Mouse (Mus musculus) embryonic facial prominence, embryonic 15.5 days (tissue): ENCODE results near the gene Rnf181. TPM values are rescaled to one million over a fixed set of nuclear protein-coding genes. Genes with fewer than 3 reads are reported as not detected.

Experiments used
- ATAC-seq: fragments of 200-750 bp; cut with Nextera tagmentation; 2 replicates; pipeline ENCODE4 v1.8.0; 2017; ENCODE audit warnings: low read depth, moderate TSS enrichment; ENCODE audit not compliant: insufficient number of reproducible peaks, low FRiP score, low TSS enrichment
- H3K27ac ChIP-seq: fragments of 300-500 bp; sonication (generic); replicated peaks from 2 replicates; pipeline ENCODE4 v1.5.1; 2015; ENCODE audit warnings: mild to moderate bottlenecking, inconsistent platforms
- H3K27me3 ChIP-seq: fragments of 300-500 bp; sonication (generic); 2 replicates; pipeline ENCODE4 v1.6.1; 2015; ENCODE audit warnings: inconsistent platforms
- H3K36me3 ChIP-seq: fragments of 300-500 bp; sonication (generic); 2 replicates; pipeline ENCODE4 v1.6.1; 2015; ENCODE audit warnings: mild to moderate bottlenecking, inconsistent platforms
- H3K4me1 ChIP-seq: fragments of 300-500 bp; sonication (generic); 2 replicates; pipeline ENCODE4 v1.6.1; 2015; ENCODE audit warnings: inconsistent platforms
- H3K4me2 ChIP-seq: fragments of 300-500 bp; sonication (generic); replicated peaks from 2 replicates; pipeline ENCODE4 v1.6.1; 2015; ENCODE audit warnings: mild to moderate bottlenecking, inconsistent platforms
- H3K4me3 ChIP-seq: fragments of 300-500 bp; sonication (generic); replicated peaks from 2 replicates; pipeline ENCODE4 v1.5.1; 2015; ENCODE audit warnings: mild to moderate bottlenecking, inconsistent platforms
- H3K9ac ChIP-seq: fragments of 300-500 bp; sonication (generic); 2 replicates; pipeline ENCODE4 v1.6.1; 2015; ENCODE audit warnings: inconsistent platforms
- H3K9me3 ChIP-seq: fragments of 300-500 bp; sonication (generic); replicated peaks from 2 replicates; pipeline ENCODE4 v1.6.1; 2016; ENCODE audit warnings: inconsistent platforms
- WGBS: fragments of 180-500 bp; shearing (Covaris S2); methylation state at CpG from one replicate; pipeline ENCODE4 v1.1.7; 2015; 5-methylcytosine and 5-hydroxymethylcytosine counted together
- polyA plus RNA-seq: library from polyadenylated mRNA; unstranded; fragments of >200 nt; fragmentation: Nextera tagmentation; extraction: Ambion mirVana; gene quantifications from 2 replicates; pipeline ENCODE4 v1.2.1, GENCODE M21; 2015

Rnf181 gene
- polyA plus RNA-seq, 1 experiment from 2014 or later = 120 TPM

- WGBS = 78% methylated on average over 10 of the region's 10 CpGs
Measured at GRCm38 (mm10) chr6:72396837-72397251, 30.1 kb upstream of the Rnf181 start.

GRCm38 (mm10) chr6:72392341-72392740 is 25.6 kb upstream of the Rnf181 start:
- no peak for ATAC-seq
- Histone ChIP-seq H3K4me2 (no peak overlapping the region), H3K9me3 (no peaks in the 10 kb centered on the region), H3K27ac (no peak overlapping the region), H3K36me3 (0 out of 2 replicates have a peak, but pooled peaks cover 6% of the 10 kb centered on the region), H3K4me3 (no peak overlapping the region), H3K27me3 (no peaks in the 10 kb centered on the region), H3K4me1 (peaks cover 38% of the 10 kb centered on the region), H3K9ac (no peak overlapping the region)
- WGBS = 89% methylated on average over 5 of the region's 5 CpGs

More at GRCm38 (mm10) chr6:72396837-72397251, 30.1 kb upstream of the Rnf181 start:
- Histone ChIP-seq H3K4me2 (no peak overlapping the region), H3K4me3 (no peak overlapping the region), H3K27me3 (no peaks in the 10 kb centered on the region), H3K36me3 (no peaks in the 10 kb centered on the region), H3K27ac (no peak overlapping the region), H3K9me3 (no peaks in the 10 kb centered on the region), H3K4me1 (no peaks in the 10 kb centered on the region), H3K9ac (no peak overlapping the region)
- ATAC-seq = no peak

GRCm38 (mm10) chr6:72390795-72391521 is 24.2 kb upstream of the Rnf181 start:
- Histone ChIP-seq H3K27me3 (no peaks in the 10 kb centered on the region), H3K9ac (peak overlapping the region; percentile 65; the same call in 1 of the 2 replicates), H3K9me3 (no peaks in the 10 kb centered on the region), H3K36me3 (peaks cover 12% of the 10 kb centered on the region), H3K4me1 (peaks cover 38% of the 10 kb centered on the region), H3K4me3 (peak overlapping the region; percentile 62), H3K27ac (peak overlapping the region; percentile 96), H3K4me2 (peak overlapping the region; percentile 73)
- 18% methylated on average over 12 of the region's 12 CpGs for WGBS
- ATAC-seq = 0 out of 2 replicates have a peak, but pooled peaks have one; percentile 9

- 2% methylated on average over 33 of the region's 33 CpGs for WGBS
Measured at GRCm38 (mm10) chr6:72389941-72390771, 23.4 kb upstream of the Rnf181 start, which contains the start of gene Vamp8. Gene Vamp8 (minus strand): TSS chr6:72390703.

GRCm38 (mm10) chr6:72389471-72389940 is 22.8 kb upstream of the Rnf181 start:
- peak overlapping the region; percentile 65 for H3K9ac ChIP-seq

More at GRCm38 (mm10) chr6:72389941-72390771, 23.4 kb upstream of the Rnf181 start, which contains the start of gene Vamp8:
- Histone ChIP-seq H3K4me1 (peaks cover 38% of the 10 kb centered on the region), H3K9me3 (no peaks in the 10 kb centered on the region), H3K4me3 (peak within 1 kb of the TSS; percentile 62), H3K4me2 (peak within 1 kb of the TSS; percentile 73), H3K27me3 (no peaks in the 10 kb centered on the region), H3K27ac (peak within 1 kb of the TSS; percentile 96), H3K36me3 (peaks cover 18% of the 10 kb centered on the region), H3K9ac (peak within 1 kb of the TSS; percentile 65)
- ATAC-seq = peak; percentile 75

GRCm38 (mm10) chr6:72388791-72389329 is 22.1 kb upstream of the Rnf181 start:
- ATAC-seq = no peak
- Histone ChIP-seq H3K36me3 (peaks cover 26% of the 10 kb centered on the region), H3K27me3 (no peaks in the 10 kb centered on the region), H3K9me3 (no peaks in the 10 kb centered on the region), H3K9ac (no peak overlapping the region), H3K4me1 (peaks cover 38% of the 10 kb centered on the region), H3K27ac (peak overlapping the region; percentile 96; the same call in 1 of the 2 replicates), H3K4me3 (peak overlapping the region; percentile 62), H3K4me2 (peak overlapping the region; percentile 73)
- WGBS = 79% methylated on average over 6 of the region's 6 CpGs

More at GRCm38 (mm10) chr6:72389471-72389940, 22.8 kb upstream of the Rnf181 start:
- Histone ChIP-seq H3K4me3 (peak overlapping the region; percentile 62), H3K27ac (peak overlapping the region; percentile 96), H3K36me3 (peaks cover 25% of the 10 kb centered on the region), H3K4me1 (peaks cover 38% of the 10 kb centered on the region), H3K9me3 (no peaks in the 10 kb centered on the region), H3K27me3 (no peaks in the 10 kb centered on the region), H3K4me2 (peak overlapping the region; percentile 73)
- 20% methylated on average over 13 of the region's 13 CpGs for WGBS
- no peak for ATAC-seq

GRCm38 (mm10) chr6:72388266-72388665 is 21.5 kb upstream of the Rnf181 start:
- Histone ChIP-seq H3K4me1 (peaks cover 38% of the 10 kb centered on the region), H3K9me3 (no peaks in the 10 kb centered on the region), H3K36me3 (peaks cover 26% of the 10 kb centered on the region), H3K4me3 (no peak overlapping the region), H3K4me2 (no peak overlapping the region), H3K27me3 (no peaks in the 10 kb centered on the region), H3K9ac (no peak overlapping the region), H3K27ac (no peak overlapping the region)
- WGBS = 66% methylated on average over 10 of the region's 10 CpGs
- no peak for ATAC-seq

- no peak for ATAC-seq
- WGBS = 64% methylated on average over 3 of the region's 3 CpGs
- Histone ChIP-seq H3K4me3 (no peak overlapping the region), H3K4me2 (no peak overlapping the region), H3K27ac (no peak overlapping the region), H3K9me3 (no peaks in the 10 kb centered on the region), H3K36me3 (peaks cover 26% of the 10 kb centered on the region), H3K4me1 (peaks cover 38% of the 10 kb centered on the region), H3K9ac (no peak overlapping the region), H3K27me3 (no peaks in the 10 kb centered on the region)
Measured at GRCm38 (mm10) chr6:72387816-72388215, 21.1 kb upstream of the Rnf181 start.

- ATAC-seq = no peak
- H3K36me3 ChIP-seq = peaks cover 26% of the 10 kb centered on the region
Measured at GRCm38 (mm10) chr6:72386561-72386960, 19.8 kb upstream of the Rnf181 start.

GRCm38 (mm10) chr6:72385258-72385657 is 18.5 kb upstream of the Rnf181 start:
- Histone ChIP-seq H3K9ac (no peak overlapping the region), H3K27me3 (no peaks in the 10 kb centered on the region), H3K27ac (no peak overlapping the region), H3K4me2 (no peak overlapping the region), H3K9me3 (no peaks in the 10 kb centered on the region), H3K36me3 (peaks cover 26% of the 10 kb centered on the region), H3K4me1 (peaks cover 30% of the 10 kb centered on the region), H3K4me3 (no peak overlapping the region)
- ATAC-seq = no peak
- 83% methylated on average over 4 of the region's 4 CpGs for WGBS

More at GRCm38 (mm10) chr6:72386561-72386960, 19.8 kb upstream of the Rnf181 start:
- no peak overlapping the region for H3K9ac ChIP-seq
- no peaks in the 10 kb centered on the region for H3K9me3 ChIP-seq
- no peaks in the 10 kb centered on the region for H3K27me3 ChIP-seq
- 91% methylated on average over 2 of the region's 2 CpGs for WGBS
- no peak overlapping the region for H3K4me3 ChIP-seq
- peaks cover 40% of the 10 kb centered on the region for H3K4me1 ChIP-seq
- no peak overlapping the region for H3K4me2 ChIP-seq
- H3K27ac ChIP-seq = no peak overlapping the region

GRCm38 (mm10) chr6:72383952-72384351 is 17.2 kb upstream of the Rnf181 start:
- Histone ChIP-seq H3K4me3 (no peak overlapping the region), H3K9me3 (no peaks in the 10 kb centered on the region), H3K27ac (no peak overlapping the region), H3K4me2 (no peak overlapping the region), H3K9ac (no peak overlapping the region), H3K4me1 (peaks cover 32% of the 10 kb centered on the region), H3K36me3 (peaks cover 26% of the 10 kb centered on the region), H3K27me3 (no peaks in the 10 kb centered on the region)
- ATAC-seq = no peak
- WGBS = 96% methylated on average over 7 of the region's 7 CpGs
